Mouse (Mus musculus) adrenal gland, adult 18-20 months (tissue): ENCODE results near the gene Tagap. TPM values are rescaled to one million over a fixed set of nuclear protein-coding genes. Genes with fewer than 3 reads are reported as not detected.
A peak's percentile ranks its signal among the peaks of the same experiment; 100 is the strongest.
"Not testable (repeated sequence)": the region's sequence is repeated elsewhere in the genome, so short reads cannot be mapped to it uniquely, and the experiment has no call there.

Experiments used
- DNase-seq, 2 experiments: peaks; one replicate each; pipeline ENCODE4 v3.0.0; 2021 to 2022; ENCODE audit warnings: low spot score in 2 of 2
- total RNA-seq, 2 experiments: library from RNA; stranded (reverse); gene quantifications; 1 replicate in 1 of 2; 2 replicates in 1 of 2; pipeline ENCODE4 v1.2.3; 2021

Tagap gene
- total RNA-seq, 2 experiments from 2014 or later, result 5.1 to 5.3 TPM

- DNase-seq, result no peak
Measured at GRCm38 (mm10) chr17:7914596-7915227, 11.1 kb upstream of the Tagap start.

- DNase-seq, result no peak
Measured at GRCm38 (mm10) chr17:7915791-7916190, 10.0 kb upstream of the Tagap start.

GRCm38 (mm10) chr17:7916782-7917574 lies 8.8 kb upstream of the Tagap start:
- DNase-seq, result no peak

GRCm38 (mm10) chr17:7918355-7918754 lies 7.4 kb upstream of the Tagap start:
- DNase-seq, result no peak

- DNase-seq, result no peak
Measured at GRCm38 (mm10) chr17:7919209-7919608, 6.6 kb upstream of the Tagap start.

- no peak for DNase-seq
Measured at GRCm38 (mm10) chr17:7922564-7922963, 3.2 kb upstream of the Tagap start.

- DNase-seq, result no peak
Measured at GRCm38 (mm10) chr17:7924185-7924725, 1.5 kb upstream of the Tagap start.

- peak; percentile 76 to 80 for DNase-seq
Measured at GRCm38 (mm10) chr17:7927582-7928535, 2.1 kb downstream of the Tagap start.

- no peak for DNase-seq
Measured at GRCm38 (mm10) chr17:7928662-7929061, 2.9 kb downstream of the Tagap start.

GRCm38 (mm10) chr17:7929279-7929678 lies 3.5 kb downstream of the Tagap start:
- DNase-seq, result no peak

- DNase-seq, result no peak
Measured at GRCm38 (mm10) chr17:7931096-7931990, 5.5 kb downstream of the Tagap start.

- not testable (repeated sequence) for DNase-seq
Measured at GRCm38 (mm10) chr17:7932121-7932520, 6.3 kb downstream of the Tagap start.

GRCm38 (mm10) chr17:7939640-7940039 lies 13.8 kb downstream of the Tagap start:
- DNase-seq, result no peak

GRCm38 (mm10) chr17:7945117-7946052 lies 19.6 kb downstream of the Tagap start, which contains the start of gene Rsph3a:
TSS of gene Rsph3a (plus strand) at chr17:7945614.
- DNase-seq, result peak; percentile 76 to 77

GRCm38 (mm10) chr17:7946053-7946627 lies 20.3 kb downstream of the Tagap start:
- not testable (repeated sequence) for DNase-seq

- not testable (repeated sequence) for DNase-seq
Measured at GRCm38 (mm10) chr17:7951333-7951732, 25.5 kb downstream of the Tagap start.

GRCm38 (mm10) chr17:7957242-7957641 lies 31.4 kb downstream of the Tagap start:
- DNase-seq, result not testable (repeated sequence)

GRCm38 (mm10) chr17:7963333-7963732 lies 37.5 kb downstream of the Tagap start:
- DNase-seq, result not testable (repeated sequence)
